ENCODE assay signal across 27 mouse cellular contexts in the genomic region with DNA sequence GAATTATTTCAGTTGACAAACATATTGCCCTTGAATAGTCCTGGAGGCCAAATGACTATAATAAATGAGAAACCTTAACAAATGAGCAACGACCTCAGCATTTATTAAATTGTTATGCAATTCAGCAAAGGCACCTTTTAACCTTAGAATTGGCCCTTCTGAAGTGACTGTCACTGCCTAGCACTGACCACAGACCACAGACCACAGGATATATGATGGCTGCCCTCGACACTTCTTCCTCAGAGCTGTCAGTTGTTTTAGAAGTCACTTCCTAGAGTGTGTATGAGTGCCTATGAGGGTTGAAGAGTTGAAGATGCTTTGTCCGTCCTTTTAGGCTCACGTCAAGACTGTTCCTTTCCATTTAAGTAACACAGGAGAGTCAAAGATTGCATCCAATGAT.
A peak's percentile ranks its signal among the peaks of the same experiment; 100 is the strongest.
DNase-seq lines count a peak whose midpoint lies in the region; ATAC-seq and TF ChIP-seq lines count a peak whose summit lies in the region.
"Had no signal": no experiment of that assay in that cellular context is flagged by ENCODE, and none has a peak within 500 bp of the region (broad histone marks: within the 10 kb centered on the region; RNA-seq: fewer than 3 reads in every experiment).

No protein-coding gene starts in this region.

- H3K27me3 ChIP-seq in lung, postnatal 0 days (replicated peaks; ENCODE audit: insufficient read depth, low read length), result no peaks in the 10 kb centered on the region
- H3K27me3 ChIP-seq: forebrain, embryonic 15.5 days; heart, embryonic 13.5 days; hindbrain, embryonic 12.5 days; hindbrain, embryonic 15.5 days had no signal

- TF ChIP-seq EP300 in lung, postnatal 0 days (IDR thresholded peaks at IDR 0.05), result no peak

- no peak for TF ChIP-seq CTCF in lung, postnatal 0 days (IDR thresholded peaks at IDR 0.05)

- no peaks in the 10 kb centered on the region for H3K36me3 ChIP-seq in lung, postnatal 0 days (ENCODE audit: insufficient read depth, low read length)
- H3K36me3 ChIP-seq: embryonic facial prominence, embryonic 10.5 days; embryonic facial prominence, embryonic 13.5 days; forebrain, embryonic 12.5 days; forebrain, embryonic 15.5 days; heart, embryonic 10.5 days; heart, embryonic 13.5 days; hindbrain, embryonic 12.5 days; hindbrain, embryonic 15.5 days had no signal

- peak; percentile 6 for DNase-seq in adrenal gland, adult 2 months
- no peak for DNase-seq in adrenal gland, postnatal 36 days
- DNase-seq in c-Kit-positive CD71-positive TER-119-positive erythroid progenitor cells, embryonic 14.5 days (ENCODE audit: low spot score), result no peak
- no peak for DNase-seq in lung, postnatal 0 days (ENCODE audit: low spot score)
- DNase-seq: adrenal gland, postnatal 10 days; B cell, adult 2 months; cerebellum, adult 11-12 months; cerebellum, adult 9-11 months; cerebellum, postnatal 25 days; embryo, embryonic 11 days; gastrocnemius, postnatal 25 days; heart, adult 2 months; heart, postnatal 14 days; heart, postnatal 4 days had no signal

- H3K4me2 ChIP-seq in lung, postnatal 0 days (replicated peaks; ENCODE audit: low read depth, low read length), result no peak overlapping the region
- H3K4me2 ChIP-seq: embryonic facial prominence, embryonic 13.5 days; forebrain, embryonic 12.5 days; forebrain, embryonic 15.5 days; heart, embryonic 13.5 days; hindbrain, embryonic 12.5 days; hindbrain, embryonic 15.5 days had no signal

- ATAC-seq in hematopoietic stem cell, adult 5-6 weeks (replicated peaks in 1 of 2; ENCODE audit: insufficient read depth in 1 of 2, low FRiP score in 2 of 2, low TSS enrichment in 1 of 2, low read depth in 1 of 2, poor library complexity in 2 of 2, severe bottlenecking in 2 of 2), result peak; percentile 75 to 81
- ATAC-seq in neutrophil, adult 5-6 weeks (ENCODE audit: extremely low read depth, insufficient number of reproducible peaks, low FRiP score, poor library complexity, severe bottlenecking), result peak; percentile 94
- ATAC-seq in lung, postnatal 0 days, result no peak
- ATAC-seq: activated CD4-positive, CD25-positive, alpha-beta regulatory T cell, adult 4 months; forebrain, embryonic 15.5 days; intestine, postnatal 0 days had no signal

- H3K4me3 ChIP-seq in lung, postnatal 0 days (ENCODE audit: low read depth, low read length), result no peak overlapping the region
- H3K4me3 ChIP-seq: embryonic facial prominence, embryonic 10.5 days; embryonic facial prominence, embryonic 13.5 days; erythroblast, embryonic 14.5 days; forebrain, embryonic 12.5 days; forebrain, embryonic 15.5 days; heart, adult 2 months; heart, embryonic 10.5 days; heart, embryonic 13.5 days; hindbrain, embryonic 12.5 days; hindbrain, embryonic 15.5 days had no signal

- 67% methylated on average over 4 of the region's 4 CpGs for WGBS in lung, postnatal 0 days

- no peaks in the 10 kb centered on the region for H3K4me1 ChIP-seq in lung, postnatal 0 days (ENCODE audit: insufficient read depth, low read depth, low read length)
- H3K4me1 ChIP-seq: heart, embryonic 10.5 days; heart, embryonic 13.5 days; hindbrain, embryonic 12.5 days had no signal

- H3K9me3 ChIP-seq in lung, postnatal 0 days (ENCODE audit: low read length), result no peaks in the 10 kb centered on the region
- H3K9me3 ChIP-seq: embryonic facial prominence, embryonic 10.5 days; embryonic facial prominence, embryonic 13.5 days; forebrain, embryonic 12.5 days; forebrain, embryonic 15.5 days; heart, embryonic 10.5 days; heart, embryonic 13.5 days; hindbrain, embryonic 12.5 days; hindbrain, embryonic 15.5 days had no signal

- H3K27ac ChIP-seq in lung, postnatal 0 days (ENCODE audit: low read length), result no peak overlapping the region
- H3K27ac ChIP-seq: embryonic facial prominence, embryonic 10.5 days; embryonic facial prominence, embryonic 13.5 days; forebrain, embryonic 12.5 days; forebrain, embryonic 15.5 days; heart, adult 2 months; heart, embryonic 10.5 days; heart, embryonic 13.5 days; hindbrain, embryonic 12.5 days; hindbrain, embryonic 15.5 days had no signal

- no peak overlapping the region for H3K9ac ChIP-seq in lung, postnatal 0 days (replicated peaks; ENCODE audit: low read depth)
- H3K9ac ChIP-seq: embryonic facial prominence, embryonic 13.5 days; forebrain, embryonic 12.5 days; forebrain, embryonic 15.5 days; heart, embryonic 13.5 days; hindbrain, embryonic 12.5 days; hindbrain, embryonic 15.5 days had no signal
